ENCODE assay signal across 20 mouse cellular contexts in genomic region chr10:95148641-95149040, GRCm38 (mm10).
"Had no signal": no experiment of that assay in that cellular context is flagged by ENCODE, and none has a peak within 500 bp of the region (broad histone marks: within the 10 kb centered on the region; RNA-seq: fewer than 3 reads in every experiment).

No protein-coding gene starts in this region.

- ATAC-seq: liver, embryonic 12.5 days; midbrain, embryonic 16.5 days had no signal

- H3K4me2 ChIP-seq: liver, embryonic 12.5 days; midbrain, embryonic 12.5 days; neural tube, embryonic 13.5 days; neural tube, embryonic 15.5 days; stomach, embryonic 15.5 days had no signal

- H3K9ac ChIP-seq: liver, embryonic 12.5 days; liver, embryonic 14.5 days; midbrain, embryonic 12.5 days; neural tube, embryonic 13.5 days; neural tube, embryonic 15.5 days; stomach, embryonic 15.5 days had no signal

- H3K4me3 ChIP-seq: liver, embryonic 12.5 days; midbrain, embryonic 10.5 days; midbrain, embryonic 12.5 days; myocyte; neural tube, embryonic 13.5 days; neural tube, embryonic 15.5 days; stomach, embryonic 15.5 days had no signal

- H3K27ac ChIP-seq: liver, embryonic 12.5 days; liver, embryonic 14.5 days; midbrain, embryonic 10.5 days; midbrain, embryonic 12.5 days; neural tube, embryonic 13.5 days; neural tube, embryonic 15.5 days; stomach, embryonic 15.5 days; stomach, postnatal 0 days had no signal

- DNase-seq: lung, adult 18-20 months; lung, postnatal 36 days; midbrain, embryonic 14.5 days; retina, postnatal 1 day; right cerebral cortex, adult 18-20 months; right cerebral cortex, postnatal 25 days; right cerebral cortex, postnatal 4 days; thymus, adult 2 months; thymus, postnatal 25 days; thymus, postnatal 4 days had no signal

- H3K9me3 ChIP-seq: liver, embryonic 12.5 days; midbrain, embryonic 10.5 days; midbrain, embryonic 12.5 days; neural tube, embryonic 13.5 days; neural tube, embryonic 15.5 days; stomach, embryonic 15.5 days had no signal

- H3K36me3 ChIP-seq: liver, embryonic 12.5 days; midbrain, embryonic 10.5 days; midbrain, embryonic 12.5 days; neural tube, embryonic 13.5 days; neural tube, embryonic 15.5 days; stomach, embryonic 15.5 days had no signal

- H3K27me3 ChIP-seq: midbrain, embryonic 12.5 days; neural tube, embryonic 13.5 days; neural tube, embryonic 15.5 days; stomach, embryonic 15.5 days had no signal
